Mouse (Mus musculus) cerebellum, adult 2 months (tissue): Measurements from ENCODE around the gene Gstm6. TPM values are rescaled to one million over a fixed set of nuclear protein-coding genes. Genes with fewer than 3 reads are reported as not detected.
"Not testable (repeated sequence)": the region's sequence is repeated elsewhere in the genome, so short reads cannot be mapped to it uniquely, and the experiment has no call there.

Source experiments
- DNase-seq, 2 experiments: peaks; one replicate each; pipeline ENCODE4 v3.0.0; 2021
- H3K27ac ChIP-seq: fragments of 200-500 bp; 2 replicates; pipeline ENCODE4 v1.5.1; 2012; ENCODE audit warnings: low read length, control low read depth, inconsistent platforms; ENCODE audit not compliant: insufficient read depth
- H3K27me3 ChIP-seq: fragments of 200-500 bp; 2 replicates; pipeline ENCODE4 v1.6.1; 2012; ENCODE audit warnings: inconsistent platforms, mild to moderate bottlenecking, low read length, moderate library complexity; ENCODE audit not compliant: control insufficient read depth, insufficient read depth
- H3K4me1 ChIP-seq: fragments of 200-500 bp; 2 replicates; pipeline ENCODE4 v1.6.1; 2011; ENCODE audit warnings: low read length; ENCODE audit not compliant: control insufficient read depth, insufficient read depth
- H3K4me3 ChIP-seq: fragments of 200-500 bp; replicated peaks from 2 replicates; pipeline ENCODE3; 2011; ENCODE audit warnings: mild to moderate bottlenecking, low read depth, low read length, control low read depth; ENCODE audit not compliant: insufficient read depth
- CTCF ChIP-seq: fragments of 200-500 bp; IDR thresholded peaks from 2 replicates; pipeline ENCODE4 v1.5.1; 2011; ENCODE audit warnings: low read depth, mild to moderate bottlenecking, control low read depth, low read length, moderate library complexity, borderline replicate concordance; ENCODE audit not compliant: insufficient read depth
- POLR2A ChIP-seq: fragments of 200-500 bp; IDR thresholded peaks from 2 replicates; pipeline ENCODE4 v1.6.1; 2011; ENCODE audit warnings: low read length, control low read depth, borderline replicate concordance; ENCODE audit not compliant: insufficient read depth
- WGBS: fragments of 180-500 bp; shearing (Covaris S2); methylation state at CpG from one replicate; pipeline ENCODE4 v1.1.7; 2018; 5-methylcytosine and 5-hydroxymethylcytosine counted together
- polyA plus RNA-seq: library from polyadenylated mRNA; depleted of rRNA; stranded (reverse); fragments of >200 nt; gene quantifications from 2 replicates; pipeline ENCODE4 v1.2.3, GENCODE M21; 2012

Gstm6 gene
- polyA plus RNA-seq, 1 experiment, result 4.6 TPM

- Histone ChIP-seq H3K4me1 (no peaks in the 10 kb centered on the region), H3K4me3 (no peak overlapping the region), H3K27me3 (no peaks in the 10 kb centered on the region), H3K27ac (no peak overlapping the region)
- 54% methylated on average over 5 of the region's 5 CpGs for WGBS
- DNase-seq, result no peak
- TF ChIP-seq CTCF (no peak), POLR2A (no peak)
These were observed 10.4 kb upstream of the Gstm6 start for GRCm38 (mm10) chr3:107953906-107954305.

GRCm38 (mm10) chr3:107953328-107953755 lies 9.8 kb upstream of the Gstm6 start:
- TF ChIP-seq POLR2A (no peak), CTCF (peak; percentile 53)
- Histone ChIP-seq H3K4me3 (no peak overlapping the region), H3K27ac (no peak overlapping the region), H3K27me3 (no peaks in the 10 kb centered on the region), H3K4me1 (no peaks in the 10 kb centered on the region)
- WGBS, result 8% methylated on average over 6 of the region's 6 CpGs
- DNase-seq, result peak; percentile 34 to 48

- H3K27me3 ChIP-seq, result no peaks in the 10 kb centered on the region
- H3K4me3 ChIP-seq, result no peak overlapping the region
- H3K27ac ChIP-seq, result no peak overlapping the region
- 87% methylated on average over 11 of the region's 11 CpGs for WGBS
- DNase-seq, result no peak
- H3K4me1 ChIP-seq, result no peaks in the 10 kb centered on the region
- no peak for TF ChIP-seq POLR2A
- TF ChIP-seq CTCF, result no peak
These were observed 7.0 kb upstream of the Gstm6 start for GRCm38 (mm10) chr3:107950531-107950930.

- DNase-seq, H3K27me3 ChIP-seq, H3K4me3 ChIP-seq, H3K27ac ChIP-seq, H3K4me1 ChIP-seq: not testable (repeated sequence)
- 95% methylated on average over 1 of the region's 1 CpGs for WGBS
These were observed 5.9 kb upstream of the Gstm6 start for GRCm38 (mm10) chr3:107949461-107949860.

- Histone ChIP-seq H3K27ac (no peak overlapping the region), H3K4me1 (no peaks in the 10 kb centered on the region; the same call in 1 of the 2 replicates), H3K27me3 (no peaks in the 10 kb centered on the region), H3K4me3 (no peak overlapping the region)
- no peak for DNase-seq
- TF ChIP-seq POLR2A (no peak), CTCF (no peak)
- WGBS, result 80% methylated on average over 4 of the region's 4 CpGs
These were observed 2.2 kb upstream of the Gstm6 start for GRCm38 (mm10) chr3:107945729-107946128.

- Histone ChIP-seq H3K27ac (no peak overlapping the region), H3K4me1 (no peaks in the 10 kb centered on the region; the same call in 1 of the 2 replicates), H3K27me3 (no peaks in the 10 kb centered on the region), H3K4me3 (no peak overlapping the region)
- DNase-seq, result no peak
- no peak for TF ChIP-seq CTCF
- TF ChIP-seq POLR2A, result no peak
- 40% methylated on average over 4 of the region's 4 CpGs for WGBS
These were observed 2.3 kb downstream of the Gstm6 start for GRCm38 (mm10) chr3:107941261-107941660.

- Histone ChIP-seq H3K27ac (no peak overlapping the region), H3K4me3 (no peak overlapping the region), H3K27me3 (no peaks in the 10 kb centered on the region), H3K4me1 (no peaks in the 10 kb centered on the region; the same call in 1 of the 2 replicates)
- DNase-seq, result no peak
- WGBS, result 49% methylated on average over 7 of the region's 7 CpGs
- TF ChIP-seq POLR2A (no peak), CTCF (no peak)
These were observed 3.0 kb downstream of the Gstm6 start for GRCm38 (mm10) chr3:107940524-107940923.

GRCm38 (mm10) chr3:107939830-107940229 lies 3.7 kb downstream of the Gstm6 start:
- no peak for DNase-seq
- no peaks in the 10 kb centered on the region for H3K27me3 ChIP-seq
- TF ChIP-seq POLR2A (no peak), CTCF (no peak)
- H3K4me3 ChIP-seq, result no peak overlapping the region
- no peak overlapping the region for H3K27ac ChIP-seq
- no peaks in the 10 kb centered on the region; the same call in 1 of the 2 replicates for H3K4me1 ChIP-seq
- 81% methylated on average over 4 of the region's 4 CpGs for whole genome bisulfite sequencing

- peak; percentile 29 to 52 for DNase-seq
- TF ChIP-seq CTCF, result peak; percentile 64; the same call in 1 of the 2 replicates
- no peak for TF ChIP-seq POLR2A
- WGBS, result 61% methylated on average over 3 of the region's 3 CpGs
- no peak overlapping the region for H3K4me3 ChIP-seq
- H3K4me1 ChIP-seq, result no peaks in the 10 kb centered on the region; the same call in 1 of the 2 replicates
- H3K27me3 ChIP-seq, result no peaks in the 10 kb centered on the region
- no peak overlapping the region for H3K27ac ChIP-seq
These were observed 4.1 kb downstream of the Gstm6 start for GRCm38 (mm10) chr3:107939403-107939802.
